Mouse (Mus musculus) kidney, adult 9 months (tissue): ENCODE measurements around the gene Lclat1.
"Not testable (repeated sequence)": the region's sequence is repeated elsewhere in the genome, so short reads cannot be mapped to it uniquely, and the experiment has no call there.

Experiments
- DNase-seq: peaks from one replicate; pipeline ENCODE4 v3.0.0; 2022

Gene Lclat1

DNA sequence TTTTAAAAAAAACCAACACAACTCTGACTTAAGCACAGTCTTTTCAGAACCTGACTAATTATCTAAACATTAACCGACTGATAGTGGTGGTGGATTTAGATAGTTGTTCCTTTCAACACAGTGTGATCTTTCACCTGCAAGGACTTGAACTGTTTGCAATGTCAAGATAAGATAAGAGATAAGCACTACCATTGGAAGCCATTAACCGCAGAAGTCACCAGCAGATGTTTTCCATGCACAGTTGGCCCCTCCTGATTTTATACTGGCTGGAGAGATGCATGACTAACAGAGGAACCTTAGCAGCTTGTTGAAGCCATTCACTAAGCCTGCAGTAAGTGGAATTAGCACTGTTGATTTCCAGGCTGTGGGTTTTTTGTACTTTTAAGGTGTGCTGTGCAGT lies 34.7 kb downstream of the Lclat1 start:
- peak; percentile 17 for DNase-seq

DNA sequence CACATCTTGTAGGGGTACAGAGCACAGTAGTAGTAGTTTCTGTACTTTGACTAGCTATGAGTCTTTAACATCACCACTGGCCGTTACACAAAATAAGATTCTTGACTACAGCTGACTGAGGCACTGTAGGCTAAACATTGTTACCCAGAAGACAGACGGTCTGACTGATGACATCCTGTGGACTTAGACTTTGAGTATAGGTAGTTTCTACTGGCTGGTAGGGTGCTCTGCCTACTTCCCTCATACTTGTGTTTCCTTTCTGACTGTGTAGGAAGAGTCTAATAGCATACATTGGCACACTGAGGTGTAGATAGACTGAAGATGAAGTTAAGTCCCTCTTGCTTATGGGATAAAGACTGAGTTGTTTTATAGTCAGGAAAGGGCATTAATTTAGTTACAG lies 37.6 kb downstream of the Lclat1 start:
- no peak for DNase-seq

DNA sequence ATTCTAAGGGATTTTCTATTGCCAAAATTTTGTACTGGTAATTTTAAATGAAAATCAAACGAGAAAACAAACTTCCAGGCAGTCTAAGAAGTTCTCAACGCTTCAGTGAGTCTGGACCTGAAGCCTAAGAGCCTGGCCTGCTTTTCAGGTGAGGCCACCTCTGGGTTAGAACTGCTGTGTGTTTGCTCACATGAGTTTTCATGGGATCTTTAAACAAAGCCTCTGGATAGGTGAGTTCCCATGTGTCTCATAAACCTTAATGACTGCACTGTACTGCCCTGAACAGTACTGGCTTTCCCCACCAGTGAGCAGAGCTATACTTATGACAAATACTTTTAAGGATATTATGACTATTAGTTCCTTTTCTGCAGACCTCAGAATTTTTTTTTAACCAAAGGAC lies 40.8 kb downstream of the Lclat1 start:
- DNase-seq: peak; percentile 36

DNA sequence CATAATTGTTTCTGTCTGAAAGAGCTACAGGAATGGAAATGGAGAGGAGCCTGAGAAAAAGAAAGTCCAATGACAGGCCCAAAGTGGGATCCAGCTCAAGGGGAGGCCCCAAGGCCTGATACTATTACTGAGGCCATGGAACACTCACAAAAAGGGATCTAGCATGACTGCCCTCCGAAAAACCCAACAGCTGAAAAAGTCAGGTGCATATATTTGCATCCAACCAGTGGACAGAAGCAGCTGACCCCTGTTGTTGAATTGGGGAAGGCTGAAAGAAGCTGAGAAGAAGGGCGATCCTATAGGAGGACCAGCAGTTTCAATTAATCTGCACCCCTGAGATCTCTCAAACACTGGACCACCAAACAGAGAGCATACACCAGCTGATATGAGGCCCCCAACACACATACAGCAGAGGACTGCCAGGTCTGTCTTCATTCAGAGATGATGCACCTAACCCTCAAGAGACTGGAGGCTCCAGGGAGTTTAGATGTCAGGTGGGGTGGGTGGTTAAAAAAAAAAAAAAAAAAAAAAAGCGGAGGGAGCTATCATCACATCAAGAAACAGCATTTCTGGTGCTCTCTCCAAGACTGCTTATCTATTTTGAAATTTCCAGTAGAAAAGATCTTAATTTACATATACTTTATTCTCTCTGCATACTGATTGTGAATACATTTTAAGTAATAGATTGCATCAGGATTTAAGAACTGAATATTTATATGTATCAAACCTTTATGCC lies 45.2 kb downstream of the Lclat1 start:
- DNase-seq: not testable (repeated sequence)

- DNase-seq: peak; percentile 11
Measured at GRCm38 (mm10) chr17:73153672-73154071, 45.9 kb downstream of the Lclat1 start.

DNA sequence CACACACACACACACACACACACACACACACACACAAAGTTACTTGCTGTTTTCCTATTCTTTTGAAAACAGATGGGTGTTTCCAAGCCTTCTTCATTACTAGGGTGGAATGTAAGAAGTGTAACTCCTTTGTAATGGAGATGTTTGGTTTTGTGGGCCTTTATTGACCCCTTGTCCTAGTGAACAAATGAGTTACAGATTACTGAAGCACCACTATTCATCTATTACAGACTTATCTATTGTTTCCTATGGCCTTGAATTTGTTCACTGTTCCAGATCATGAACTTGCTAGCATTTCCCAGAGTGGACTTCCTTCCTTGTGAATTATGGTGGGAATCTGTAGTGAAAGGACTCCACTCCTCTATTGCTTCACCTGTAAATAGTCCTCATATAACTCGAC lies 48.8 kb downstream of the Lclat1 start:
- no peak for DNase-seq

DNA sequence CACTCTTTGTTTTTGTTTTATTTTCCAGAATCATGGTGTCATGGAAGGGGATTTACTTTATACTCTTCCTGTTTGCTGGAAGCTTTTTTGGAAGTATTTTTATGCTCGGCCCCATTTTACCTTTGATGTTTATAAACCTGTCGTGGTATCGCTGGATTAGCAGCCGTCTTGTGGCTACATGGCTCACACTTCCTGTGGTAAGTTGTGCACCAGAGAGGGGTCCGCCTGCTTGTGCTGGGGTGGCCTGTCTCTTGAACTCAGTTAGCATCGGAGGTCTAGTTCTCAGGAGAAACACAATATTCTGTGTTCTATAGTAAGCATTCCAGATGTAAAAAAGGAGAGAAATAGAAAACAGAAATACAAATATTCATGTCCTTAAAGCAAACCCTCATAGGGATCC lies 54.0 kb downstream of the Lclat1 start:
- no peak for DNase-seq

- DNase-seq: no peak
Measured at GRCm38 (mm10) chr17:73162445-73163208, 54.8 kb downstream of the Lclat1 start.

DNA sequence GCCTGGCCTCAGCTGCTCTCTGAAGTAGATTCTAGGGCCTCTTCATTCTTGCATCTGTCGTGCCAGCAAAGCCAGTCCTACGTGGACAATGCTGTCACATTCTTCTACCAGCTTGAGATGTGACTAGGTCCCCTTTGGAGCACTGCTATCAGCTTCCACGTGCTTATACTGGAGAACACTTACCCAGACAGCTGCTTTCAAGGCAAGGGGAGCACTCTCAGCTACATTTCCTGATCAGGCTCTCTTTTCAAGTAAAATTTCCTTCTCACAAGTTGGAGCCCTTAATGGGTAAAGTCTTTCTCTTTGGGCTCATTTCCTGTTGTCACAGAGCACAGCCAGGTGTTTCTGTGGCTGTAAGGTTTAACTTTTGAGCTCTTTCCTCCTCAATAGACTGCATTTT lies 55.8 kb downstream of the Lclat1 start:
- no peak for DNase-seq

- DNase-seq: no peak
Measured at GRCm38 (mm10) chr17:73164121-73164520, 56.3 kb downstream of the Lclat1 start.

GRCm38 (mm10) chr17:73169461-73169860 lies 61.7 kb downstream of the Lclat1 start:
- DNase-seq: no peak

DNA sequence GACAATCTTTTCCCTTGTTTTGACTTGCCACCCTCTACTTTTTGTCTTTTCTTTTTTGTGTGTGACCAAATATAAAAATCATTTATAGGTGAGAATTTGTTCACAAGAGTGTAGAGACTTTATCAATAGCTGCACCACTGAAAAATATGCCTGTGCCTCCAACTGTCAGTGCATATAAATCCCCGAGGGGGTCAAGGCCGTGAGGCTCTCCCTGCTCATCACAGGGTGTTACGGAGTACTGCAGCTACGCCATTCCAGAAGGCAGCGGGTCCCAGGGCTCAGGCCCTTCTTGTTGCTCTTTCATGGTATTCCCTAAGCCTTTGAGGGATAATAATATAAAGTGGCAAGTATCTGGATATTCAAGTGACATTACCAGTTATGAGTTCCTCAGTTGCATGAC lies 62.4 kb downstream of the Lclat1 start:
- DNase-seq: no peak

DNA sequence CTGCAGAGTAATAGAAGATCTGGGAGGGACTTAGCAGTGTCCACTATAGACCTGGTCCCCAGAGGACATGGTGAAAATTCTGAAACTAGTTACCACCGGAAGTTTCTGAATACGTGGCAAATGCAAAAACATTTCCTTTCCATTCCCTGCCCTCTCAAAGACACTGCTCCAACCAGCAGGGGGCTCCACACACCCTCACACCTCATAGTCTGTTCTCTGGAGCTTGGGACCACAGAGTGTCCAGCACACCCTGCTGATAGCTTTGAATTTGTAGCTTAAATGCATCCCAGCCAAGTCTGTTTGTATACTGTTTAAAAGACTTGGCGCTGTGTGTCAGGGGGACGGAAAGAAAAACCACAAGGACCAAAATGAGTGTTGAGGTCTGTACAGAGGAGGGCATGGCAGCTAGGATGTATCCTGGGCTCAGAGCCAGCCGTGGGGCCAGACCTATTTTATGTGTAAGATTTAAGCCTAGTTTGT lies 66.3 kb downstream of the Lclat1 start:
- peak; percentile 53 for DNase-seq

DNA sequence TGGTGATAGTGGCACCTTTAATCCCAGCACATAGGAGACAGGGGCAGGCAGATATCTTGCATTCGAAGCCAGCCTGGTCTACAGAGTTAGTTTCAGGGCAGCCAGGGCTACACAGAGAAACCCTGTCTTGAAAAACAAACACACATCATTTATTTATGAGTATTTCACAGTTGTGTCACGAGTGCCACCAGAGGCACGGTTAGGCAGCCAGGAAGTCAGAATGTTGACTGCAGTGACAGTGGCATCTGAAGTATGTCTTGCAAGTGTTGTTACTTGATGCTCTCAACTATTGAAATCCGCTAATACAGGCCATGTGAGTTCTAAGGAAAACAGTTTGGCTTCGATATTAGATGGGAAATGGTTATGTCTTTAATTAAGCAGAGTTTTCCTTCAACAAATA lies 67.9 kb downstream of the Lclat1 start:
- no peak for DNase-seq

- no peak for DNase-seq
Measured at GRCm38 (mm10) chr17:73177079-73177478, 69.3 kb downstream of the Lclat1 start.

DNA sequence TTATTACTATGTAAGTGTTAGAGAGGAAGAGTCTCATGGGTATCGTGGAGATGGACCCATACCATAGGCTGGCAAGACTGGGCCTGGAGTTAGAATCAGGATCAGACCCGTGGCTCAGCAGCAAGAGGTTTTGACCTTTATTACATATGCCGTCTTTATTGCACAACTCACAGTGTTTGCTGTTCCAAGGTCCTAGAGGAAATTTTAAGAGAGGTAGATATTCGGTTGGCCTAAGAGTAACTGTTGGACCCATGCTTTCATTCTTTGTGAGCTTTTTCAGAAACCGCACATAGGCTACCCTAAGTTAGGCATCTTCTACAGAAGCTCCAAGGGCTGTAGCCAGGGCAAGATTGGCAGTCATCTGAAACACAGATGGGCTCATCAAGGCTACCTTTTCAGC lies 79.1 kb downstream of the Lclat1 start:
- DNase-seq: no peak

GRCm38 (mm10) chr17:73194146-73194545 lies 86.4 kb downstream of the Lclat1 start:
- no peak for DNase-seq

- no peak for DNase-seq
Measured at GRCm38 (mm10) chr17:73194575-73194974, 86.8 kb downstream of the Lclat1 start.

DNA sequence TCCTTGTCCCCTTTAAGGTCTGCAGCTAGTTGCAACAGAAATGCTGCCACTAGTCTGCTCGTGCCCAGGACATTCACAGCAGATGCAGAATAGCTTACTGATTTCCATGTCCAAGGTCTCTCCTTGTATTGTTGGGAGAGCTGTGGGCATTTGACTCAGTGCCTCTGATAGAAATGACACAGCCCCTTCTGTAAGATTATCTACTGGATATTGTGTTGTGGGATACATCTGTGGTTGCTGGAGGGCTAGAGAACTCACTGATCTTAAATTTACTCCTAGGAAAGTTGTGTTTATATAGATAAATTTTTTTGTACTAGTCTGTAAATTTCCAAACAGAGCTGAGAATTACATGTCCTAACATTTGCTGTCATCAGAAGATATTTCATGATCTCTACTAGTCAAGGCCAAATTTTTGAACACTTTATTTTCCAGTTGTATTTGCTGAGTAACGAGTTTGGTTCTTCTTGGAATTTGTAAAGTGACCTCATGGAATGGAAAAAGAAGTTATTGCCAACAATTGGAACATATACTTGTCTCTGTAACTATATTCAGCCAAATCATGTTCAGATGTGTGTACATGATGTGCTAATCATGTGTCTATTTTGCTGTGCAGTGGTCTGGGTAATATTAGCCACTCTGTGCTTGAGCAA lies 87.4 kb downstream of the Lclat1 start:
- no peak for DNase-seq

DNA sequence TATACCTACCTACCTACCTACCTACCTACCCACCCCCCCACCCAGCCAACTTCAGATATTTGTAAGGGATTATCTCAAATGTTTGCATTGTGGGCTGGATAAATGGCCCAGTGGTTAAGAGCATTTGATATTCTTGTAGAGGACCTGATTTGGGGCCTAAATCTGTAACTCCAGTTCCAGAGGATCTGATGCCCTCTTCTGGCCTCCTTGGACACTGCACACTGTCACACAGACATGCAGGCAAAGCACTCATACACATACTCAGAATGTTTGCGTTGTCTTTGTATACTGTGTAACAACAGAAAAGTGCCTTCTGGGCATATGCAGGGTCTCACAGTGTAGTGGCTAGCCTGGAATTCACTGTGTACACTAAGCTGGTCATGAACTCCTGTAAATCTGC lies 88.4 kb downstream of the Lclat1 start:
- peak; percentile 43 for DNase-seq

DNA sequence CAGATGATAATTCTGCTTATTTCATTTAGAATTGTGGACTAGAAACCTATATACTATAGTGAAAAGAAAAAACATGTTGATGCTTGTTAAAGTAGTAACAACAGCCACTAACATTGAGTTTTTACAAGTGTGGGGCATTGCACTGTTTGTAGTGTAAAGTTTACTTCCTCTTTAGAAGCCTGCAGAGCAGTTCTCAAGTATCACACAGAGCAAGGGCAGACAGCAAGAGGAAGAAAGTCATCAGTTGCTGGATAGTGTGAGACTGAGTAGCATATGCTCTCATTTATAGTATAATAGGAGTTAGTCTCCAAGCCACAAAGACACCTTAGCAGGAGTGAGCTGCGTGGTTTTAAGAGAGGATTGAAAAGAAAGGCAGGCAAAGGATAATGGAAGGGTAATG lies 89.9 kb downstream of the Lclat1 start:
- no peak for DNase-seq

DNA sequence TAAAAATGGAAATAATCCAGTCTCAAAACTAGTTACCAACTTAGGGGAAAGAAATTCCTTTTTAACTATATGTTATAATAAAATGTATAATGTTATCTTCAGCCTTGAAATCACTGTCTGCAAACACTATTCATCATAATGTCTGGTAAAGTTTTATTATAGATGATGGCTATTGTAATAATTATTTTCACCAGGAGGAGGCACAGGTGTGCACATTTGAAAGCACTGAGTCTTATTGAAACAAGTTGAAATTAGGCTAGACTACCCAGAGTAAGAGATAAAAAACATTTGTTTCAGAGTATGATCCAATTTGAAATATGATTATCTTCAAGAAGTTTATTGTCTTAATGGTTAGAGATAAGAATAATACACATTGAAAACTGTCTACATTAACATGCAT lies 91.6 kb downstream of the Lclat1 start:
- DNase-seq: no peak

GRCm38 (mm10) chr17:73200380-73200779 lies 92.6 kb downstream of the Lclat1 start:
- DNase-seq: no peak
